Mouse (Mus musculus): ENCODE results near the gene Klf3.

- no peak for TF ChIP-seq CTCF (IDR thresholded peaks at IDR 0.05; ENCODE audit: control insufficient read depth, insufficient read depth, insufficient replicate concordance, low read depth, low read length)
- TF ChIP-seq POLR2A (IDR thresholded peaks at IDR 0.05; ENCODE audit: control insufficient read depth, low read depth, low read length), result no peak
These were observed 6.7 kb downstream of the Klf3 start for GRCm38 (mm10) chr5:64809864-64810263.
